Mouse (Mus musculus) small intestine, adult 2 months (tissue): Measurements from ENCODE around the gene Tmem50a. TPM values are rescaled to one million over a fixed set of nuclear protein-coding genes. Genes with fewer than 3 reads are reported as not detected.

Experiments
- H3K27ac ChIP-seq: fragments of 200-500 bp; 2 replicates; pipeline ENCODE4 v1.5.1; 2012; ENCODE audit warnings: low read depth, low read length, control low read depth, inconsistent platforms; ENCODE audit not compliant: insufficient read depth
- H3K27me3 ChIP-seq: fragments of 200-500 bp; 2 replicates; pipeline ENCODE4 v1.6.1; 2012; ENCODE audit warnings: mild to moderate bottlenecking, moderate library complexity, low read length, inconsistent platforms; ENCODE audit not compliant: control insufficient read depth, insufficient read depth
- H3K36me3 ChIP-seq: fragments of 200-500 bp; 2 replicates; pipeline ENCODE4 v1.6.1; 2012; ENCODE audit warnings: mild to moderate bottlenecking, low read length, control low read depth, inconsistent platforms; ENCODE audit not compliant: control insufficient read depth, insufficient read depth
- H3K4me1 ChIP-seq: fragments of 200-500 bp; 2 replicates; pipeline ENCODE4 v1.6.1; 2012; ENCODE audit warnings: low read length, inconsistent platforms, mixed read lengths; ENCODE audit not compliant: control insufficient read depth, insufficient read depth, insufficient read length
- H3K4me3 ChIP-seq: fragments of 200-500 bp; 2 replicates; pipeline ENCODE4 v1.5.1; 2012; ENCODE audit warnings: low read depth, mild to moderate bottlenecking, control low read depth, inconsistent platforms, low read length, moderate library complexity
- CTCF ChIP-seq: fragments of 200-500 bp; IDR thresholded peaks from 2 replicates; pipeline ENCODE4 v1.5.1; 2012; ENCODE audit warnings: low read depth, mild to moderate bottlenecking, control low read depth, inconsistent platforms, low read length, moderate library complexity, mixed read lengths; ENCODE audit not compliant: insufficient replicate concordance, insufficient read length; ENCODE audit errors: extremely low read depth
- POLR2A ChIP-seq: fragments of 200-500 bp; IDR thresholded peaks from 2 replicates; pipeline ENCODE4 v1.6.1; 2012; ENCODE audit warnings: low read depth, mild to moderate bottlenecking, control low read depth, inconsistent platforms, low read length, moderate library complexity
- WGBS: fragments of 180-500 bp; shearing (Covaris S2); methylation state at CpG from one replicate; pipeline ENCODE4 v1.1.7; 2018; 5-methylcytosine and 5-hydroxymethylcytosine counted together
- polyA plus RNA-seq: library from polyadenylated mRNA; depleted of rRNA; stranded (reverse); fragments of >200 nt; gene quantifications from 2 replicates; pipeline ENCODE4 v1.2.3, GENCODE M21; 2012

The Tmem50a gene
- polyA plus RNA-seq, 1 experiment: 54.4 TPM

DNA sequence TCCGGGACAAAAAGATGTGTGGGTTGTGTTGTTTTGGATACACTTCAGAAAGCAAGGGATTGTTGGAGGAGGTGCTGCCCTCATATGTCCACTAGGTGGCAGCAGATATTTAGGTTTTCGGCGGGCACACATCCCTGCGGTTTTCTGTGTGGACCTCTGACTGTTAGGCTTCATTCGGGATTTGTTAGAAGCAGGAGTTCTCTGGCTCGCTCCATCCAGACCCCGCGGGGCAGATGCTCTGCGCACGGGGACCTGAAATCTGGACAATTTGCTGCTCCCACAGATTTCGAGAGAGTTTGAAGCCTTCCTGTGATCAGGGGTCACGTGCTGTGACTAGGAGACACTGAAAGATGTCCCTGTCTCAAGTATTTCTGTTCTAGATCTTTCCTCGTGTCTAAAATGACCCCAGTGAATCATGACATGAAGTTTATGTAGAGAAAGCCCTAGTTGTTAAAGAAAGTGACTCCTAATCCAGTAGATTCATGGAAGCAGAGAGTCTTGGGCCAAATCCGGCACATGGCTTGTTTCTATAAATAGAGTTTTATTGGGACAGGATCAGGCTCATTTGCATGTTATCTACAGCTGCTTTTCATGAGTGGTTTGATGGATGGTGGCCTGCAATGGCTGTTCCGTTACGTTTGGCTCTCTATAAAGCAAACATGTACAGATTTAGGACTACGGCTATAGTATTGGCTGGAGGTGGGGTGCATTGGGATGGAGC is 31.4 kb upstream of the Tmem50a start:
- TF ChIP-seq CTCF: peak; percentile 87; the same call in 1 of the 2 replicates
- TF ChIP-seq POLR2A: no peak
- 5% methylated on average over 17 of the region's 17 CpGs for WGBS
- peak overlapping the region; percentile 43 for H3K4me3 ChIP-seq
- H3K4me1 ChIP-seq: peaks cover 4% of the 10 kb centered on the region; the same call in 1 of the 2 replicates
- no peaks in the 10 kb centered on the region for H3K27me3 ChIP-seq
- no peaks in the 10 kb centered on the region for H3K36me3 ChIP-seq
- H3K27ac ChIP-seq: no peak overlapping the region

DNA sequence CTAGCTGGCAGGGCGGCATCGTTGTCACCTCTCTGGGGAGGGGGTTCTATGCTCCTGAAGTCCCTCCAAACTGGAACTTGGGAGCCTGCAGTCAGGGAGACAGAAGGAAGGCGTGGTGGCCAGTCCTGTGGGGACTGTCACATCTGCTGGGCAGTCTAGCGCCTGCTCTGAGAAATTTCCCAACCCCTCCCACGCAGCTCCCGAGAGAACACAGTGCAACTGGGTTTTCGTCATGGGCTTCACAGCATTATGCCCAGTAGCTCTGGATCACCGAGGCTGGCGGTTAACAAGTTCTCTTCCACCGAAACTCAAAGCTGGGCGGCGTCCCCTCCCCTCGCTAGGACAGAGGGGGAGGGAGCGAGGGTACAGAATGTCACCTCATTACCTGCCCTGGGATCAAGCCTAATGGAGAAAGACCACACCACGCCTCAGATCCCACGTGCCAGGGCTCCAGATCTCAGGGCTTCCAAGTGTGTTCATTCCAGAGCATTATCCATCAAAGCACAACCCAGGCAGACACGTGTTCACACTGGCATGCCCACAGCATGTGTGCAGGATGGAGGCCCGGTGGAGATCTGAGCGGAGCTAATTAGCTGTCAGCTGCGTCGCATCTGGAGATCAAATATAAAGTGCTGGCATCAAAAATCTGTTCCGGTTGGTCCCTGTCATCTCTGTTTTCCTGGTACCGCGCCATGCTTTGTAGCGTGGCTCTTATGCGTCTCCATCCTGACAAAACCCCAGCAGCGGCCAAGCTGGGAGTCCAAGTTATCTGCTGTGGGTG is 29.1 kb upstream of the Tmem50a start:
- TF ChIP-seq CTCF (no peak), POLR2A (no peak)
- Histone ChIP-seq H3K27ac (no peak overlapping the region), H3K27me3 (no peaks in the 10 kb centered on the region), H3K4me3 (no peak overlapping the region), H3K4me1 (no peaks in the 10 kb centered on the region), H3K36me3 (no peaks in the 10 kb centered on the region)
- 44% methylated on average over 27 of the region's 27 CpGs for WGBS

DNA sequence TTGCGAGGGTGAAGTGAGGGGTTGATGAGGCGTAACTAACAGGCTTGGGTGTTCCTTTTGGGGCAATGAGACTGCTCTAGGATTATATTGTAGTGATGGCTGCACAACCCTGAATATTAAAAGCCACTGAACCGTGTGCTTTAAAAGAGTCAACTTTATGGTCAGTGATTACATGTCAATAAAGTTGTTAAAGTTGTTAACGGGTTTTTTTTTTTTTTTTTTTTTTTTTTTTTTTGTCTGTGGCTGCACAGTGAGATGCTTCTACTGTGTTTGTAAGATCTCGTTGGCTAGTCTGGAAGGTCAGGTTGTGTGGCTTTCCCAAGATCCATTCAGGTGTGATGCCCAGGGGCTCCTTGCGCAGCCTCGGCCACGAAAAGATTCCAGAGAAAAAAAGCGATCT is 25.1 kb upstream of the Tmem50a start:
- H3K27ac ChIP-seq: no peak overlapping the region
- H3K36me3 ChIP-seq: peaks cover 21% of the 10 kb centered on the region
- H3K4me3 ChIP-seq: no peak overlapping the region
- WGBS: 47% methylated on average over 9 of the region's 9 CpGs
- 0 out of 2 replicates have a peak, but pooled peaks cover 2% of the 10 kb centered on the region for H3K4me1 ChIP-seq
- TF ChIP-seq CTCF (no peak), POLR2A (no peak)
- no peaks in the 10 kb centered on the region for H3K27me3 ChIP-seq

GRCm38 (mm10) chr4:134937240-134938176 is 22.7 kb upstream of the Tmem50a start:
- Histone ChIP-seq H3K27me3 (no peaks in the 10 kb centered on the region), H3K4me3 (no peak overlapping the region), H3K4me1 (0 out of 2 replicates have a peak, but pooled peaks cover 2% of the 10 kb centered on the region), H3K27ac (no peak overlapping the region), H3K36me3 (peaks cover 38% of the 10 kb centered on the region)
- WGBS: 48% methylated on average over 17 of the region's 17 CpGs
- TF ChIP-seq POLR2A (no peak), CTCF (no peak)

DNA sequence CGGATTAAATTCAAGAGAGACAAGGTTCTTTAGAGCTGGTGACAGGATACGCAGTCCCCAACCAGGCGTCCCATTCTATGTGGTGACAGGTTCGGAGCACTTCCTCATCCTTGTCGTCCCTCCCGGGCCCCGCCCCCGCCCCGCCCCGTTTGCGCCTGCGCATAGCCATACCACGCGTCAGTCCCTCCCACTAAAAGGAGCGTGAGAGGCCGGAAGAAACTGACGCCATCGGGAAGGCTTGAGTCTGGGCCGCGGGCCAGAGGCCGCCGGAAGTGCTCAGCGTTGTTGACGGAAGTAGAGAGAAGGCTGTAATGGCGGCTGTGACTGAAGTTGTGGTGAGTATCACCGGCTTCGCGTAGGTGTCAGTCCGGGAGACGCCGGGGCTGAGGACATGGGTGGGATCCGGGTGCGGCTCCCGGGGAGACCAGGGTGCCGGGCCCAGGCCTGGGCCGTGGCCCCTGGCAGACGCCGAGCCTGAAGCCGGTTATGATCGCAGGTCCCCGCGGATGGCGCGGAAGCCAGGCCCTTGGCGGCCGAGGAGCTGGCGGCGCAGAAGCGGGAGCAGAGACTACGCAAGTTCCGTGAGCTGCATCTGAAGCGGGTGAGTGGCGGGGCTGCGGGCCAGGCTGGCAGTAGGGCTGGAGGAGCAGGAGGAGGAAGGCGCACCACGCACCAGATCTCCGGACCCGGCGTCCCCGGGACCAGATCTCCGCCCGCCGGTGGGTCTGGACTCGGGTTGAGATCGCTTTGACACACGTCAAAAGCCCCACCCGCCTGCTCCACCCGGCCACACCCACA is 16.1 kb upstream of the Tmem50a start, which contains the start of gene Syf2:
Gene Syf2, plus strand, starts transcription at position 215 of the 798 bp plus-strand sequence.
- WGBS: under 1% methylated on average over 68 of the region's 68 CpGs
- TF ChIP-seq POLR2A (peak; percentile 81), CTCF (no peak)
- Histone ChIP-seq H3K36me3 (peaks cover 52% of the 10 kb centered on the region), H3K4me3 (peak within 1 kb of the TSS; percentile 84), H3K4me1 (0 out of 2 replicates have a peak, but pooled peaks cover under 1% of the 10 kb centered on the region), H3K27me3 (no peaks in the 10 kb centered on the region), H3K27ac (peak within 1 kb of the TSS; percentile 79)

DNA sequence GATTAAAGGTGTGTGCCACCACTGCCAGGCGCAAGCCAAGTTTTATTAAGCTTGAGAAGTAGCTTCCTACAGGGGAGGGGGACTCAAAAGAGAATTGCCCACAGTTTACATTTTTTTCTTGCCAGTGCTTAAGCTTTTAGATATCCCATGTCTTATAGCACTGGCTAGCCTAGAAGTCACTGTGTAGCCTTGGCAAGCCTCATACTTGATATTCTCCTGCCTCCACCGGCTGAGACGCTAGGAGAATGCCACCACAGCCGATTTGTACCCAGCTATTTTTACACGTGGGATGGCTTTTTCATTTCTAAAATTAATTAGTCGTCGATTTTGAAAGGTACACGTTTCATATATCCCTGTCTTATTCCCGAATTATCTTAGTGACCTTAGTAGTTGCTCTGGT is 15.4 kb upstream of the Tmem50a start:
- no peak for TF ChIP-seq CTCF
- TF ChIP-seq POLR2A: no peak
- Histone ChIP-seq H3K36me3 (peaks cover 52% of the 10 kb centered on the region), H3K27ac (peak overlapping the region; percentile 79), H3K4me3 (no peak overlapping the region; the same call in 1 of the 2 replicates), H3K27me3 (no peaks in the 10 kb centered on the region), H3K4me1 (0 out of 2 replicates have a peak, but pooled peaks cover 2% of the 10 kb centered on the region)
- WGBS: 19% methylated on average over 9 of the region's 9 CpGs
